Mouse (Mus musculus): ENCODE data around the gene Ninj2. TPM values are rescaled to one million over a fixed set of nuclear protein-coding genes. Genes with fewer than 3 reads are reported as not detected.
A peak's percentile ranks its signal among the peaks of the same experiment; 100 is the strongest.
"Not testable (repeated sequence)": the region's sequence is repeated elsewhere in the genome, so short reads cannot be mapped to it uniquely, and the experiment has no call there.

Ninj2 gene
- total RNA-seq, 1 experiment from 2014 or later: 1.4 TPM

DNA sequence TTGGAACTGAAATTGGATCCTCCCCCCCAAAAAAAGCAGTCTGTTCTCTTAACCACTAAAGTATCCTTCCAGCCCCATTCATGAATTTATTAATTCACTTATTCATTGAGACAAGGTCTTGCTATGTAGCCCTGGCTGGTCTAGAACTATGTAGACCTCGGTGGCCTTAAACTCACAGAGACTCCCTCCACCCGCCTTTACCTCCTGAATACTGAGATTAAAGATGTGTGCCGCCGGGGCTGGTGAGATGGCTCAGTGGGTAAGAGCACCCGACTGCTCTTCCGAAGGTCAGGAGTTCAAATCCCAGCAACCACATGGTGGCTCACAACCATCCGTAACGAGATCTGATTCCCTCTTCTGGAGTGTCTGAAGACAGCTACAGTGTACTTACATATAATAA is 6.1 kb upstream of the Ninj2 start:
- not testable (repeated sequence) for ATAC-seq (replicated peaks; ENCODE audit: insufficient number of reproducible peaks, low FRiP score, low TSS enrichment, poor library complexity, severe bottlenecking)

DNA sequence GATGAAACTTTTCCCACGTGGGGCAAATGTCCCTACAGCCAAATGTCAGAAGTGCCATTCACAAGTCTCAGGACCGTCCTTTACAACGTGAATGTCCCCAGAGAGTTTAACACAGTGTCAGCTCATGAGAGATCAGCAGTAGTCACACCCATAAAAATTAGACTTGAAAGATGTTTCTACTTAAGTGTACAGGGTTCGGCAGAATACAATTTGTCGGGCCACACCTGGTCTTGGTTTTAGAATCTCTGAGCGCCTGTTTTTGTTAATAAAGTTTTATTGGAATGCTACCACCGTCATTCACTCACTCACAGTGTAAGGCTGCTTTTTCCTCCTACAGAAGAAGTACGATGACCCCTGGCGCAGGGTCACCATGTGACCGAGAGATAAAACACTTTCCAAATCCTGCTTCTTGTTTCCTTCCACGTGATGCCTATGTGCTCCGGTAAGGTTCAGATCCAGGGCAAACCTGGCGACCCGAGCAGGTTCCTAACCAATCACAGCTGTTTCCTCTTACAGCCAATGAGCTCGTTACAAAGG is 2.4 kb upstream of the Ninj2 start:
- no peak for ATAC-seq (replicated peaks; ENCODE audit: insufficient number of reproducible peaks, low FRiP score, low TSS enrichment, poor library complexity, severe bottlenecking)

GRCm38 (mm10) chr6:120091956-120092355 is 1.2 kb upstream of the Ninj2 start:
- no peak for ATAC-seq (replicated peaks; ENCODE audit: insufficient number of reproducible peaks, low FRiP score, low TSS enrichment, poor library complexity, severe bottlenecking)

DNA sequence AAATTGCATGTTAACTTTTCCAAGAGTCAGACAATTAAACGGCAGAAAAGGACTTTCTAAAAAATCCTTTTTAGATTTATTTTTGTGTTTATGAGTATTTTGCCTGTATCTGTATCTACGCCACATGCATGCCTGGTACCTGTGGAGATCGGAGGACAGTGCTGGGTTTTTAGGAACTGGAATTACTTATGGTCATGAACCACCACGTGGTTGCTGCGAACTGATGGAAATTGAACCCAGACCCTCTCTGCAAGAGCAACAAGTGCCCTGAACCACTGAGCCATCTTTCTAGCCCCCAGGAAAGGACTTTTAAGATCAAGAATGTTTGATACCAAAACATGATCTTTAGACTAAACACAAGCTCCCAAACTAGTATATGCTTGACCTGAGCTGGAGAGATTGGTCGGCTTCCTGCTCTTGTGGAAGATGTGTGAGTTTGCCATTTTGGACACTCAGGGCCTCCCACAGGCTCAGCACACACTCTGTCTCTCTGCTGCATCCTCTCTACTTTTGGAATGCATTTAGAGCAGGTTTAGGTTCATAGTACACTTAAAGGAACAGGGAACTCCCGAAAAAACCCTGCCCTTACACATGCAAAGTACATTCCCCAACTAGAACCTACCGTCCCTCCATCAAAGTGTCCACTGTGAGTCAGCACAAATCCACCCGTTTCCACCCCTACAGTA is 1.1 kb downstream of the Ninj2 start:
- no peak for ATAC-seq (replicated peaks; ENCODE audit: insufficient number of reproducible peaks, low FRiP score, low TSS enrichment, poor library complexity, severe bottlenecking)

DNA sequence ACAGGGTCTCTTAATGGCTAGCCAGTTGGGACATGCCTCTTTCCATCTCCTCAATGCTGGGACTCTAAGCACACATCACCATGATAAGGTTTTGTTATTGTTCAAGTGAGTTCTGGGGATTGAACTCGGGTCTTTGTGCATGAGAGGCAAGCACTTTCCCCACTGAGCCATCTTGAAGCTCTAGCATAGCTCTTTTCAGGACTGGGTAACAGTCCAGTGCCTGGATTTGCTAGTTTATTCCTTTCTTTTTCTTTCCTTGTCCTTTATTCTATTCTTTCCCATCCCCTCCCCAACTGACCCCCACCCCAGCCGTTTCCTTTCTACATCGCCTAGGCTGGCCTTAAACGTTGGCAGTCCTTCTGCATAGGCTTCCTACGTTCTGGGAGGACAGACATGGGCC is 1.9 kb downstream of the Ninj2 start:
- no peak for ATAC-seq (replicated peaks; ENCODE audit: insufficient number of reproducible peaks, low FRiP score, low TSS enrichment, poor library complexity, severe bottlenecking)

DNA sequence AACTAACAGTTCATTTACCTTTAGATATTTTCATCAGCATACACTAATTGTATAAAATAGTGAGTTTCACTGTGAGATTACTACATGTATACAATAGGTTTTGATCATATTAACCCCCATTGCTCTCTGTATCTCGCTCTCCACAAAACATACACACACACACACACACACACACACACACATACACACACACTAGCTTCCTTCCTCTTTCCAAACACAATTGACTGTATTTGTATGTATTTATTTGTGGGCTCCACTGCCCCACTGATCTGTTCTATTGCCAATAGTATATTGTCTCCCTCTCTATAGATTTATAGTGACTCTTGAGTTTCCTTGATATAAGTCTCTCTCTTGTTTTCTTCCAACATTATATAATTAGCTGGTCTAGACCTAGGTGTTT is 2.4 kb downstream of the Ninj2 start:
- no peak for ATAC-seq (replicated peaks; ENCODE audit: insufficient number of reproducible peaks, low FRiP score, low TSS enrichment, poor library complexity, severe bottlenecking)

DNA sequence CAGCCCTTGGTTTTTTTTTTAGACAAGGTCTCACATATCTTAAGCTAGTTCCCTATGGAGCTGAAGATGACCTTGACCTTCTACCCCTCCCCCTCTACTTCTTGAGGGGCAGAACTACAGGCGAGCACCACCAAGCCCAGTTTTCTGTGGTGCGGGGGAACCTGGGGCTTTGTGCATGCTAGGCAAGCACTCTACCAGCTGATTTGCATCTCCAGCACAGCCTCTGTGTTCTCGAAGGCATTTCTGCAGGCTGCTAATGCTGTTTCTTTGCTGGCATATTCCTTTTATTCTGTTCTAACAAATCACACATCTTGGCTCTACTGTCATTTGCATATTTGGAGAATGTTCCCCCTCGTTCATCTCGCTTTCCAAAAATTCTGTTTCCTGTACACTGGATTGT is 6.2 kb downstream of the Ninj2 start:
- ATAC-seq (replicated peaks; ENCODE audit: insufficient number of reproducible peaks, low FRiP score, low TSS enrichment, poor library complexity, severe bottlenecking): no peak

GRCm38 (mm10) chr6:120101221-120101620 is 8.1 kb downstream of the Ninj2 start:
- ATAC-seq (replicated peaks; ENCODE audit: insufficient number of reproducible peaks, low FRiP score, low TSS enrichment, poor library complexity, severe bottlenecking): no peak

- no peak for ATAC-seq (replicated peaks; ENCODE audit: insufficient number of reproducible peaks, low FRiP score, low TSS enrichment, poor library complexity, severe bottlenecking)
Measured at GRCm38 (mm10) chr6:120101996-120102395, 8.8 kb downstream of the Ninj2 start.

GRCm38 (mm10) chr6:120103104-120103503 is 10.0 kb downstream of the Ninj2 start:
- ATAC-seq (replicated peaks; ENCODE audit: insufficient number of reproducible peaks, low FRiP score, low TSS enrichment, poor library complexity, severe bottlenecking): no peak

DNA sequence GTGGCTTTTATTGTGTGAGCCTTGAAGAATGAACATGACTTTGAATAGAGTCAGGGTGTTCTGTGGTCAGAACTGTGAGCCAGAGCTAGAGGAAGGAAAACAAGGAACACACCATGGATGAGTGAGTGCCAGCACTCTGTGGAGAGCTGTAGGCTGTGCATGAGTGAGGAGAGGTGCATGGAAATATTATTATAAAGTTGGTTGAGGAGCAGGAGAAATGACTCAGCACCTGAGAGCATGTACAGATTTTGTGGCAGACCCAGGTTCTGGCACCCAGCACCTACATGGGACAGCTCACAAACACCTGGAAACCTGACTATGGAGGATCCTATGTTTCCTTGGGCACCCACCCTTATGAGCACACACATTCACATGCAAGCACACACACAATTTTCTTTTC is 11.9 kb downstream of the Ninj2 start:
- ATAC-seq (replicated peaks; ENCODE audit: insufficient number of reproducible peaks, low FRiP score, low TSS enrichment, poor library complexity, severe bottlenecking): no peak

- no peak for ATAC-seq (replicated peaks; ENCODE audit: insufficient number of reproducible peaks, low FRiP score, low TSS enrichment, poor library complexity, severe bottlenecking)
Measured at GRCm38 (mm10) chr6:120107586-120107985, 14.4 kb downstream of the Ninj2 start.

DNA sequence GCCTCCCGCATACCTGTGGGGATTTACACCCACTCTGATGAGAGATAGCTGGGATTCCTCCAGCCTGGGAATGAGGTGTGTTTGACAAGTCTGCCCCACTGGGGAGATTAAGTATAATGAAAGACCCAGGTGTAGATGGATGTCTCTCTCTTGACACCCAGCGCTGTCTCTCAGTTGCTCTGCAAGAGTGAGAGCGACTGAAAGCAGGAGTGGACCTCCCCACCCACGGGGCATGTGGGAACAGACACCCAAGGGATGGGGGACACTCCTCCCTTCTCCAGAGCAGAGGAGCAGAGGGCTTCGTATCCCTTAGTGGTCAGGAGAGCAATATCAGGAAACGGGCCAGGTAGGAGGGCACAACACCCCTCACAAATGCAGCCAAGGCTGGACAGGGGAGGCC is 14.9 kb downstream of the Ninj2 start:
- ATAC-seq (replicated peaks; ENCODE audit: insufficient number of reproducible peaks, low FRiP score, low TSS enrichment, poor library complexity, severe bottlenecking): no peak

GRCm38 (mm10) chr6:120109173-120109572 is 16.0 kb downstream of the Ninj2 start:
- ATAC-seq (replicated peaks; ENCODE audit: insufficient number of reproducible peaks, low FRiP score, low TSS enrichment, poor library complexity, severe bottlenecking): no peak

DNA sequence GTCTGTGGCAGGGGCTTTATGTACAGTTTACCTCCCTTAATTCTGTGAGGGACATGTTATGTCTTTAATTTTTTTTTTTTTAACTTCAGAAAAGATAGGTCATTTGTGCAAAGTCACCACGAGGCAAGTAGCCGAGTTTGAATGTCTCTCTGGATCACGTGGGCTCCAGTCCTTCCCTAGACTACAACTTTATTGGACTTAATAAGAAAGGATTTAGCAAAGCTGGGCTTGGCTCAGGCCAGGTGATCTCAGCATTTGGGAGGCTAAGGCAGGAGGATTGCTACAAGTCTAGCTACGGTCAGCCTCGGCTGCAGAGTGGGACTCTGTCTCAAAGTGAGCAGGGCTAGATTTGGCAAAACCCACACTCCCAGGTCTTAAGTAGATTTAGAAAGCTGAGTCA is 16.8 kb downstream of the Ninj2 start:
- no peak for ATAC-seq (replicated peaks; ENCODE audit: insufficient number of reproducible peaks, low FRiP score, low TSS enrichment, poor library complexity, severe bottlenecking)

- no peak for ATAC-seq (replicated peaks; ENCODE audit: insufficient number of reproducible peaks, low FRiP score, low TSS enrichment, poor library complexity, severe bottlenecking)
Measured at GRCm38 (mm10) chr6:120110738-120111409, 17.7 kb downstream of the Ninj2 start.

DNA sequence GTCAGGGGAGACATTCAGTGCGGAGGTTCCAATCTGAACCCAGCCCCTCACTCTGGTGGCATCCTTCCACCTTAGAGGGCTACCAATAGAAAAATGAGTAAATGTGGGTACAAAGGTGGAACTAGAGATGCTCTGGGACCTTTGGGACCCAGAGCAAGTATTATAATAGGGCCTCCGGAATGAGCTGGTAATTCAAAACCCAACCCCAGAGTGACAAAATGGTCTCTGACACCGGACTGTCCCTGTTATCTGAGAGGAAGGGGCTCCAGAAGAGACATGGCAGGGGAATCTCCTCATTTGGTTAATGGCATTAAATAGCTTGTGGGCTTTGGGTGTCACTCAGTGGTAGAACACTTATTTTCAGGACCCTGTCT is 18.2 kb downstream of the Ninj2 start:
- ATAC-seq (replicated peaks; ENCODE audit: insufficient number of reproducible peaks, low FRiP score, low TSS enrichment, poor library complexity, severe bottlenecking): no peak

DNA sequence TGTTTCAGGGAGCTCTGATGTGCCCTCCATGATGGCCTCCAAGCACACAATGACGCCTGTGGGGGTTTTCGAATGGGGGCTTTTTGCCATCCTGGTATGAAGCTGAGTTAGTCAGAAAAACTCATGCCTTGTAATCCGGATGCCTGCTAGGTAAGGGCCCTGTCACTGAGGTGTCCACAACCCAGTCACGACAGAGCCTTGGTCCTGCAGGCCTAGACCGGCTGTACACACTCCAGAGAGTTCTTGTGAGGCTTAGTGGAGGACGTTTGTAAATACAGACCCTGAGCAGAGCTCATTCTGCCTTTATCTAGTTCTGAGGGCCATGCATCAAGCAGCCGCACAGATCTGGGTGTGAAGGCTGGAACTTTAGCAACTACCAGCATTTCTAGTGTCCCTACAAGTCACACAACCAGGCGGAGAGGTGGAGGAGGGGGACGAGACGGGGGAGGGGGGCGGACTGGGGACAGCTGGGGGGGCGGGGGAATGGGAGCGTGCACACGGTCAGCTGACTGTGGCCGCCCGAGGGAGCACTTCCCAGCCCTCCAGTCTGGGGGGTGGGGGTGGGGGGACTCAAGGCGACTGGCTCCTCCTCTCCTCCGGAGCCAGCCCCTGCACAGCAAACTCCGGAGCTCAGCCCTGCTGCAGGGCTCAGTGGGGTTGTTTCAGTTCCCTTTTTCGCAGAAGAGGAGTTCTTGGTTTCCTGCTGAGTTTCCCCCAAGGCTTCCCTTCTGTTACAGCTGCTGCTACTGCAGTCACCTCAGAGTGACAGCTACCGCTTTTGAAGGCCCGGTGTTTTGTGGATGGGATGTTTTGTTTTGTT is 19.0 kb downstream of the Ninj2 start:
- ATAC-seq (replicated peaks; ENCODE audit: insufficient number of reproducible peaks, low FRiP score, low TSS enrichment, poor library complexity, severe bottlenecking): peak; percentile 93

- no peak for ATAC-seq (replicated peaks; ENCODE audit: insufficient number of reproducible peaks, low FRiP score, low TSS enrichment, poor library complexity, severe bottlenecking)
Measured at GRCm38 (mm10) chr6:120113856-120114255, 20.7 kb downstream of the Ninj2 start.

- no peak for ATAC-seq (replicated peaks; ENCODE audit: insufficient number of reproducible peaks, low FRiP score, low TSS enrichment, poor library complexity, severe bottlenecking)
Measured at GRCm38 (mm10) chr6:120114271-120114670, 21.1 kb downstream of the Ninj2 start.
